Mouse (Mus musculus) gonadal fat pad, adult 2 months (tissue): ENCODE measurements around the gene Rasip1. TPM values are rescaled to one million over a fixed set of nuclear protein-coding genes. Genes with fewer than 3 reads are reported as not detected.
"Not testable (repeated sequence)": the region's sequence is repeated elsewhere in the genome, so short reads cannot be mapped to it uniquely, and the experiment has no call there.

Experiments
- DNase-seq: peaks from one replicate; pipeline ENCODE4 v3.0.0-alpha.2; 2012; ENCODE audit warnings: low read depth
- polyA plus RNA-seq: library from polyadenylated mRNA; depleted of rRNA; stranded (reverse); fragments of >200 nt; gene quantifications from 2 replicates; pipeline ENCODE4 v1.2.3, GENCODE M21; 2012

The Rasip1 gene
- polyA plus RNA-seq, 1 experiment: 25.9 TPM

GRCm38 (mm10) chr7:45644872-45645590, 17.7 kb downstream of the Rasip1 start:
- no peak for DNase-seq

- DNase-seq: no peak
Observed at GRCm38 (mm10) chr7:45645591-45645971, 18.3 kb downstream of the Rasip1 start.

- no peak for DNase-seq
Observed at GRCm38 (mm10) chr7:45646671-45647070, 19.4 kb downstream of the Rasip1 start.

- no peak for DNase-seq
Observed at GRCm38 (mm10) chr7:45649351-45649750, 22.1 kb downstream of the Rasip1 start.

- not testable (repeated sequence) for DNase-seq
Observed at GRCm38 (mm10) chr7:45650484-45650883, 23.2 kb downstream of the Rasip1 start.

DNA sequence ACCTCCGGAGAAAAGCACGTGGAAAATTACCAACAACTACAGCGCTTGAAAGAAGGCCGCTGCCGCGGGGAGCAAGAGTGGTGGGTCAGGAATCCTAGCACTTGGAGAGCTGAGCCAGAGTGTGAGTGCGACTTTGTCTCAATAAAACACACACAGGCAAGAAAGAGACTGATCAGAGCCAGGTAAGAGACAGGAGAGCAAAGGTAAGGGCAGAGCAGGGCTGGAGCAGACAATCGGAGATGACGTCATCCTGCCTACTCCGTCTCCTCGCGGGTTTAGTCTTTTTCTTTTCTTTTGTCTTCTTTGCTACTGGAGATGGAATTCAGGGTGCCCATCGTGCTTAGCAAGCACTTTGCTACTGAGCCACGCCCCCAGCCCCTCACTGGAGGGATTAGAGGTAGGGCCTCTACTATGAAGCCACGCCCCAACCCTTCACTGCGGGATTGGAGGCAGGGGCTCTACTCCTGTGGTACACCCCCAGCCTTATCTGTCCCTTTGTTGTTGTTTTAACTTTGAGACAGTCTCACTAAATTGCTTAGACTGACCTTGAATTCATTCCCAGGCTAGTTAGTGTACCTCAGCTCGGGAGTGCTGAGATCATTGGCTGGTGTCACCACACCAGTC, 27.2 kb downstream of the Rasip1 start:
- no peak for DNase-seq

- DNase-seq: no peak
Observed at GRCm38 (mm10) chr7:45660746-45661478, 33.6 kb downstream of the Rasip1 start.

- not testable (repeated sequence) for DNase-seq
Observed at GRCm38 (mm10) chr7:45661702-45662101, 34.4 kb downstream of the Rasip1 start.

DNA sequence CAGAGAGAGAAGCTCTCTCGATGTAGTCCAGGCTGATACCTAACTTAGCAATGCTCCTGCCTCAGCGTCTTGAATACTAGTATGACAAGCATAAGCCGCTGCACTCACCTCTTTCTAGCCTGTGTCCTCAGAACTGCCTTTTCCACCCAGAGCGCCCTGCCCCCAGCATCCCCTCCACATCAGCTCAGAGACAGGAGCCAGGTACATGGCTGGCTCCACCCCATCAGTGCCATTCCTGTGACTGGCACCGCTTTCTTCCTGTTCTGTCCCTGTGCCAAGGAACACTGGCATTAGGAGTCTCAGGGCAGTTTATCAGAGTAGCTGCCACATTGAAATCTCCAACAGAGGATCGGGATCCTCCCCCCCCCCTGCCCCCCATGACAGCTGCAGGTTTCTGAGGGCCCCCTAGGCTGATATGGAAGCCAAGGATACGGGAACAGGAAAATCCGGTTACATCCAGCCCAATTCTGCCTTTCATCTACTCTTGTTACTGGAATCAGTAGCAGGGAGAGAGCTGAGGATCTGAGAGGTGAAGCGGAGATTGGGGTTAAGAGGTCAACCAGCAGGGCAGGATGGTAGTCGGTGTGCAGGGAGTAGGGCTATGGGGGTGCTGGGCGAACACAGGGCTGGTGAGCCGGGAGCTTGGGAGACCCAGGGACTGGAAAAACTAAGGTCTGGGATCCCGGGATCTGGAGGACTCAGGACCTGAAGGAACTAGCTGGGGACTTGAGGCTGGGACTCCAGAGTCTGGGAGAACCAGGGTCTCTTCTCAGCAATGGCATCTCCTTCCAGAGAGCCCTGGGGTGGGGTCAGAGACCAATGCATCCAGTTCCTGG, 38.2 kb downstream of the Rasip1 start:
- DNase-seq: no peak

DNA sequence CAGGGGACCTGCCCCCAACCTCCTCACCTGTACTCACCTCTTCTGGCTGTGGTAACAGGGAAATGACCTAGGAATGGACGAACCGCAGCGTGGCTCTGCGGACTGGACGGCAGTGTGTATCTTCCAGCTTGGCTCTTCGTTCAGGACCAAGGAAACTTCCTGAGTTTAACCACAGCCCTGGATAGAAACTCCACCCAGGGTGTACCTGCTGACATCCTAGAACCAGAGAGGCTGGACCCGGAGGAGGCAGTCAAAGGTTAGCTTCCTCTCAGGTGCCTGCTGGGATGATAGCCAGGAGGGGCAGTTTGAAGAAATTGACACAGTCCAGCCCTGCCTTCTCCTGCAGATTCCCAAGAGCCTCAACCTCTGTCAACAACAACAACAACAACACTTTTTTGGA, 38.9 kb downstream of the Rasip1 start, which contains the start of gene Fut2:
Gene Fut2 (minus strand): TSS at position 234 of the 400 bp plus-strand sequence.
- DNase-seq: no peak

DNA sequence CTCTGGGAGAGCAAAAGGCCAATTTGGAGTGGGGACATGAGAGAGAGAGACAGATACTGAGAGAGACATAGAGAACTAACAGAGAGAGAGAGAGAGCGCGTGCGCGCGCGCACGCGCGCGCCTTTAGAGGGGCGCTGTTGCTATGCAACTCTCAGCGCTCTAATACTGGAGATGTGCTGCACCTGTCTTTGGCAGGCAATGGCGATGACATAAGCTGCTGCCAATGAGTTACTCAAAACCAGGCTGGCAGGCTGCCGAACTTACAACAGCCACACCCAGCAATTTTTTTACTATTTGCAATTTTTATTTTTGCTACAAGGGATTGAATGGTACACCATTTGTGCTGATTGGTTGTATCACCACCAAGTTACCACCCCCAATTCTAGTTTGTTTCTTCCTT, 40.5 kb downstream of the Rasip1 start:
- no peak for DNase-seq

DNA sequence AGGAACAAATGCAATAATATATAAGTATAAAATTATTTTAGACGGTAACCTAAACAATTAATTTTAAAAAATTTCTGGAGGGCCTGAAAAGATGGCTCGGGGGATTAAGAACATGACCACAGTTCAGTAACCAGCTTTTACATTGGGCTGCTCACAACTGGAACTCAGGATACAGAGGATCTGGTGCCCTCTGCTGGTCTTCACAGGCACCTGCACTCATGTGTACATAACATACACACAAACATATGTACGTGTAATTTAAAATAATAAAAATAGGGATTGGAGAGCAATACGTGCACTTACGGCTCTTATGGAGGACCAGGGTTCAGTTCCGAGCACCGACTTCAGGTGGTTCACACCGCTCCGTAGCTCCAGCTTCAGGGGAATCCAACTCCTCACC, 41.6 kb downstream of the Rasip1 start:
- DNase-seq: no peak

- no peak for DNase-seq
Observed at GRCm38 (mm10) chr7:45677627-45678295, 50.5 kb downstream of the Rasip1 start.

DNA sequence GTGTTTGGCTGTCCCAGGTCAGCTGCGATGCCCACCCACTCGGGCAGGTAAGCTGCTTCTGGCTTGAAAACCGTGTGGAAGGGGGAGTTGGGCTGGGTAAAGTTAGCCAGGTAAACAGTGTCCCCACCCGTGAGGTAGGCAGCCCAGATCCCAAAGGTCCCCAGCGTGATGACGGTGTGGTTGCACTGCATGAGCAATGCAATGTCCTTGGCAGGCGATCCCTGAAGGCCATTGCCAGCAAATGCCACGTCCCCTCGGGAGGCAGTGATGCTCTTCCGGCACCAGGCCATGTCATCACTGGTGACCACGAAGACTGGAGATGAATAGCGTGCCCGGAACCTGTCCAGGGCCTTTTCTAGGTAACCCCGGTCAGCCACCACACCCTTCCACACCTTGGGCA, 51.2 kb downstream of the Rasip1 start:
- DNase-seq: no peak

DNA sequence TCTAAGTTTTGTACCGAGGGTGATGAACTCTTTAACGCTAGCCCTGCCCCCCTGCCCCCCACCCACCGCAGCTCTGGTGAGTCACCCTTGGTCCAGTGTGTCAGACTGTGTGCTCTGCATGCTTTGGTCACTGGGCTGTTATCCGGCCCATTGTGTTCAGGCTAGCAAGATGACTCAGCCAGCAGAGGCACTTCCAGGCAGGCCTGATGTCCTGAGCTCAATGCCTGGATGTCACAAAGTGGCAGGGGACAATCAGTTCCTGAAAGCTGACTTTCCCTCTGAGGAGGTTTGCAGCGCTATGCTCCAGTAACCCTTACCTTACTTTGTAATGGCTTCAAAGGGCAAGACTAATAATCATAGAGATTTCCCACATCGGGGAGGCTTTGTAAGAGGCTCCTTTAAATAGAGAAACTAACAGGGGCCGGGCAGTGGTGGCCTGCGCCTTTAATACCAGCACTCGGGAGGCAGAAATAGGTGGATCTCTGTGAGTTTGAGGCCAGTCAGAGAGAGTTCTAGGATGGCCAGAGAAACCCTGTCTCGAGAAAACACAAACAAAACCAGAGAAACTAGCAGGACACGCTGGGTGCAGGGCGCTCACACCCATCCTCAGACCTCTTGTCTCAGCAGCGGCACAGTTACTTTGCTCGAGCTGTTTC, 52.8 kb downstream of the Rasip1 start:
- DNase-seq: no peak

- no peak for DNase-seq
Observed at GRCm38 (mm10) chr7:45681046-45681736, 53.9 kb downstream of the Rasip1 start.

- DNase-seq: no peak
Observed at GRCm38 (mm10) chr7:45682144-45683126, 55.1 kb downstream of the Rasip1 start.

GRCm38 (mm10) chr7:45683396-45684050, 56.2 kb downstream of the Rasip1 start, which contains the start of gene Ntn5:
TSS of gene Ntn5 (plus strand) at chr7:45684022.
- DNase-seq: no peak
